11 mouse cellular contexts compared by ENCODE assay signal in the genomic region with DNA sequence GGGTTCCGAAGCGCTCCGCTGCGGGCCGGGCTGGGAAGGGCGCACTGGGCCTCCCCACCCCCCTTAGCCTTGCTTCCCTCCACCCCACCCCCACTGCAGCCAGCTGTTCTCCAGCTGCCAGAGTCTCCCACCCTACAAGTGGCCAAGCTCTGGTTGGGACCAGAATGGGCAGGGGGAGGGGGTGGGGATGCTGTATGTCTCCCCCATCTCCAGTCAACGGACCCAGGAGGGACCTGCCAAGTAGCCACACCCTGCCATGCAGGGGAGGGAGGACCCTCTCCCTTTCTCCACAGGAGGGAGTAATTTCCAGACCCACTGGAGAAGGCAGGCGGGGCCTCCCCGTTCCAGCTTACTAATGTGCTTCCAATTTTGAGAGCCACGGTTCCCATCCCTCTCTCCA. TPM values are rescaled to one million over a fixed set of nuclear protein-coding genes. Genes with fewer than 3 reads are reported as not detected.
DNase-seq lines count a peak whose midpoint lies in the region; ATAC-seq and TF ChIP-seq lines count a peak whose summit lies in the region.
"Had no signal": no experiment of that assay in that cellular context is flagged by ENCODE, and none has a peak within 500 bp of the region (broad histone marks: within the 10 kb centered on the region; RNA-seq: fewer than 3 reads in every experiment).

No protein-coding gene starts in this region.

- 7% methylated on average over 10 of the region's 10 CpGs for WGBS in neural tube, embryonic 12.5 days
- 16% methylated on average over 10 of the region's 10 CpGs for WGBS in neural tube, embryonic 15.5 days
- WGBS in intestine, postnatal 0 days: 21% methylated on average over 10 of the region's 10 CpGs
- WGBS in stomach, embryonic 16.5 days: 5% methylated on average over 10 of the region's 10 CpGs

- peaks cover 56% of the 10 kb centered on the region for H3K4me1 ChIP-seq in neural tube, embryonic 12.5 days
- H3K4me1 ChIP-seq in neural tube, embryonic 15.5 days: peaks cover 49% of the 10 kb centered on the region
- peaks cover 20% of the 10 kb centered on the region for H3K4me1 ChIP-seq in intestine, postnatal 0 days (replicated peaks; ENCODE audit: control insufficient read depth, insufficient read depth, low read length)
- H3K4me1 ChIP-seq in stomach, embryonic 16.5 days (ENCODE audit: control insufficient read depth, insufficient read depth, low read length): peaks cover 76% of the 10 kb centered on the region

- intact Hi-C loops in heart, postnatal 36 days (cut with DNase I): no loop called here

- TF ChIP-seq CTCF in intestine, postnatal 0 days (IDR thresholded peaks at IDR 0.05; ENCODE audit: low read depth): peak; percentile 51

- no peak overlapping the region for H3K27ac ChIP-seq in neural tube, embryonic 12.5 days
- no peak overlapping the region for H3K27ac ChIP-seq in neural tube, embryonic 15.5 days (replicated peaks)
- peak overlapping the region; percentile 73 for H3K27ac ChIP-seq in intestine, postnatal 0 days (ENCODE audit: low read depth, low read length)
- peak overlapping the region; percentile 99 for H3K27ac ChIP-seq in stomach, embryonic 16.5 days (ENCODE audit: low read length)

- no peak overlapping the region for H3K4me3 ChIP-seq in neural tube, embryonic 12.5 days
- no peak overlapping the region for H3K4me3 ChIP-seq in neural tube, embryonic 15.5 days (replicated peaks)
- no peak overlapping the region for H3K4me3 ChIP-seq in intestine, postnatal 0 days (ENCODE audit: low read depth, low read length)
- peak overlapping the region; percentile 34 for H3K4me3 ChIP-seq in stomach, embryonic 16.5 days (replicated peaks; ENCODE audit: low read length)

- H3K27me3 ChIP-seq in neural tube, embryonic 12.5 days (replicated peaks): peaks cover 38% of the 10 kb centered on the region
- peaks cover 17% of the 10 kb centered on the region for H3K27me3 ChIP-seq in neural tube, embryonic 15.5 days (replicated peaks)
- H3K27me3 ChIP-seq in intestine, postnatal 0 days (replicated peaks; ENCODE audit: control insufficient read depth, insufficient read depth, low read length): no peaks in the 10 kb centered on the region
- no peaks in the 10 kb centered on the region for H3K27me3 ChIP-seq in stomach, embryonic 16.5 days (ENCODE audit: control insufficient read depth, insufficient read depth, low read length)

- 0 out of 2 replicates have a peak overlapping the region, but pooled peaks have one; percentile 13 for H3K9ac ChIP-seq in neural tube, embryonic 12.5 days
- no peak overlapping the region for H3K9ac ChIP-seq in neural tube, embryonic 15.5 days (replicated peaks)
- 0 out of 2 replicates have a peak overlapping the region, but pooled peaks have one; percentile 11 for H3K9ac ChIP-seq in intestine, postnatal 0 days (ENCODE audit: low read depth, low read length)
- peak overlapping the region; percentile 71 for H3K9ac ChIP-seq in stomach, embryonic 16.5 days (ENCODE audit: low read length)

- ATAC-seq in neural tube, embryonic 12.5 days (ENCODE audit: low FRiP score, low read depth): no peak
- ATAC-seq in neural tube, embryonic 15.5 days (ENCODE audit: low FRiP score): no peak
- ATAC-seq in intestine, postnatal 0 days: no peak
- peak; percentile 27 for ATAC-seq in stomach, embryonic 16.5 days (ENCODE audit: insufficient read depth, low FRiP score)
- no peak for ATAC-seq in erythroid progenitor cell, adult 5-6 weeks (replicated peaks; ENCODE audit: low FRiP score, poor library complexity, severe bottlenecking)
- no peak for ATAC-seq in megakaryocyte, adult 5-6 weeks (ENCODE audit: poor library complexity, severe bottlenecking)

- H3K36me3 ChIP-seq in neural tube, embryonic 12.5 days: no peaks in the 10 kb centered on the region
- no peaks in the 10 kb centered on the region for H3K36me3 ChIP-seq in neural tube, embryonic 15.5 days
- no peaks in the 10 kb centered on the region for H3K36me3 ChIP-seq in intestine, postnatal 0 days (ENCODE audit: control insufficient read depth, insufficient read depth)
- H3K36me3 ChIP-seq in stomach, embryonic 16.5 days (ENCODE audit: control insufficient read depth, insufficient read depth, low read length): no peaks in the 10 kb centered on the region

- peak; percentile 44 to 59 for DNase-seq in heart, adult 18-20 months
- DNase-seq in heart, postnatal 36 days: no peak
- DNase-seq: cerebellum, postnatal 25 days had no signal

- H3K4me2 ChIP-seq in neural tube, embryonic 12.5 days (replicated peaks): peak overlapping the region; percentile 31
- H3K4me2 ChIP-seq in neural tube, embryonic 15.5 days: no peak overlapping the region; the same call in none of the 2 replicates
- H3K4me2 ChIP-seq in intestine, postnatal 0 days (replicated peaks; ENCODE audit: low read depth): peak overlapping the region; percentile 54
- H3K4me2 ChIP-seq in stomach, embryonic 16.5 days (ENCODE audit: low read depth, low read length): peak overlapping the region; percentile 60

- H3K9me3 ChIP-seq in neural tube, embryonic 12.5 days: no peaks in the 10 kb centered on the region
- H3K9me3 ChIP-seq in neural tube, embryonic 15.5 days (replicated peaks): no peaks in the 10 kb centered on the region
- no peaks in the 10 kb centered on the region for H3K9me3 ChIP-seq in intestine, postnatal 0 days (ENCODE audit: control insufficient read depth)
- H3K9me3 ChIP-seq in stomach, embryonic 16.5 days (replicated peaks; ENCODE audit: control insufficient read depth, low read length): no peaks in the 10 kb centered on the region

RNA-seq across cellular contexts. Expression of a gene that starts 4.7 kb away (rescaled TPM):
- total RNA-seq in heart, adult 18-20 months (2021): 10 to 100 TPM; 12.0 to 13.3 TPM
- total RNA-seq in heart, postnatal 36 days (2021): 10 to 100 TPM; 12.9 to 16.6 TPM
- 3.5 and 4.8 TPM in 2 replicates for polyA plus RNA-seq in neural tube, embryonic 12.5 days (2016; fragmentation: Nextera tagmentation; extraction: Ambion mirVana)
- polyA plus RNA-seq in neural tube, embryonic 15.5 days (2015; fragmentation: Nextera tagmentation; extraction: Ambion mirVana): 1.5 and 3.2 TPM in 2 replicates
- 5.8 and 6.2 TPM in 2 replicates for polyA plus RNA-seq in intestine, postnatal 0 days (2015; fragmentation: Nextera tagmentation; extraction: Ambion mirVana)
- 11.8 and 12.3 TPM in 2 replicates for polyA plus RNA-seq in stomach, embryonic 16.5 days (2015; fragmentation: Nextera tagmentation; extraction: Ambion mirVana)
- total RNA-seq in erythroid progenitor cell, adult 5-6 weeks (2015; ENCODE audit: low replicate concordance): not detected in 2 replicates
- not detected in 2 replicates for total RNA-seq in erythroid progenitor cell, adult 5-6 weeks (2017; ENCODE audit: low replicate concordance)
- total RNA-seq in megakaryocyte, adult 5-6 weeks (2015): not detected in 2 replicates
- total RNA-seq in megakaryocyte, adult 5-6 weeks (2017): not detected in 2 replicates

RNA-seq across cellular contexts. Expression of a gene that starts 17.6 kb away (rescaled TPM):
- total RNA-seq in heart, adult 18-20 months (2021): 100 to 1,000 TPM; 422 to 438 TPM
- total RNA-seq in heart, postnatal 36 days (2021): 100 to 1,000 TPM; 392 TPM
- 341 and 353 TPM in 2 replicates for polyA plus RNA-seq in neural tube, embryonic 12.5 days (2016; fragmentation: Nextera tagmentation; extraction: Ambion mirVana)
- 329 and 387 TPM in 2 replicates for polyA plus RNA-seq in neural tube, embryonic 15.5 days (2015; fragmentation: Nextera tagmentation; extraction: Ambion mirVana)
- 383 and 417 TPM in 2 replicates for polyA plus RNA-seq in intestine, postnatal 0 days (2015; fragmentation: Nextera tagmentation; extraction: Ambion mirVana)
- 538 and 564 TPM in 2 replicates for polyA plus RNA-seq in stomach, embryonic 16.5 days (2015; fragmentation: Nextera tagmentation; extraction: Ambion mirVana)
- total RNA-seq in erythroid progenitor cell, adult 5-6 weeks (2015; ENCODE audit: low replicate concordance): 515 and 750 TPM in 2 replicates
- total RNA-seq in erythroid progenitor cell, adult 5-6 weeks (2017; ENCODE audit: low replicate concordance): 184 and 203 TPM in 2 replicates
- total RNA-seq in megakaryocyte, adult 5-6 weeks (2015): 1,429 and 1,585 TPM in 2 replicates
- 468 and 491 TPM in 2 replicates for total RNA-seq in megakaryocyte, adult 5-6 weeks (2017)

RNA-seq across cellular contexts. Expression of a gene that starts 19.1 kb away (rescaled TPM):
- not detected for total RNA-seq in heart, adult 18-20 months (2021)
- total RNA-seq in heart, postnatal 36 days (2021): not detected
- polyA plus RNA-seq in neural tube, embryonic 12.5 days (2016; fragmentation: Nextera tagmentation; extraction: Ambion mirVana): 3.0 and 5.1 TPM in 2 replicates
- polyA plus RNA-seq in neural tube, embryonic 15.5 days (2015; fragmentation: Nextera tagmentation; extraction: Ambion mirVana): 1.1 and 1.5 TPM in 2 replicates
- polyA plus RNA-seq in intestine, postnatal 0 days (2015; fragmentation: Nextera tagmentation; extraction: Ambion mirVana): 1.2 and 1.4 TPM in 2 replicates
- 4.6 and 5.4 TPM in 2 replicates for polyA plus RNA-seq in stomach, embryonic 16.5 days (2015; fragmentation: Nextera tagmentation; extraction: Ambion mirVana)
- not detected in 2 replicates for total RNA-seq in erythroid progenitor cell, adult 5-6 weeks (2015; ENCODE audit: low replicate concordance)
- not detected in 2 replicates for total RNA-seq in erythroid progenitor cell, adult 5-6 weeks (2017; ENCODE audit: low replicate concordance)
- total RNA-seq in megakaryocyte, adult 5-6 weeks (2015): not detected in 2 replicates
- not detected in 2 replicates for total RNA-seq in megakaryocyte, adult 5-6 weeks (2017)
- total RNA-seq: adrenal gland, adult 18-20 months; liver, adult 2 months had no signal
- polyA plus RNA-seq: liver, adult 2 months had no signal

RNA-seq across cellular contexts. Expression of a gene that starts 32.6 kb away (rescaled TPM):
- 10 to 100 TPM; 10.5 to 12.7 TPM for total RNA-seq in heart, adult 18-20 months (2021)
- 10 to 100 TPM; 10.9 to 17.3 TPM for total RNA-seq in heart, postnatal 36 days (2021)
- polyA plus RNA-seq in neural tube, embryonic 12.5 days (2016; fragmentation: Nextera tagmentation; extraction: Ambion mirVana): 31.0 and 31.2 TPM in 2 replicates
- polyA plus RNA-seq in neural tube, embryonic 15.5 days (2015; fragmentation: Nextera tagmentation; extraction: Ambion mirVana): 26.3 and 30.3 TPM in 2 replicates
- polyA plus RNA-seq in intestine, postnatal 0 days (2015; fragmentation: Nextera tagmentation; extraction: Ambion mirVana): 10.3 and 11.0 TPM in 2 replicates
- polyA plus RNA-seq in stomach, embryonic 16.5 days (2015; fragmentation: Nextera tagmentation; extraction: Ambion mirVana): 19.0 and 20.4 TPM in 2 replicates
- total RNA-seq in erythroid progenitor cell, adult 5-6 weeks (2015; ENCODE audit: low replicate concordance): 9.7 and 10.5 TPM in 2 replicates
- total RNA-seq in erythroid progenitor cell, adult 5-6 weeks (2017; ENCODE audit: low replicate concordance): 0.76 and 9.8 TPM in 2 replicates
- total RNA-seq in megakaryocyte, adult 5-6 weeks (2015): 11.5 and 11.9 TPM in 2 replicates
- 7.5 and 14.3 TPM in 2 replicates for total RNA-seq in megakaryocyte, adult 5-6 weeks (2017)

Comparison
In these comparisons a context has a peak if more than half of its experiments do, and no peak if none do; other contexts are left out.
1. DNase-seq: peak in heart, adult 18-20 months (2 of 2); none in heart, postnatal 36 days (0 of 2).
2. H3K27ac ChIP-seq: peak in intestine, postnatal 0 days (single experiment) and stomach, embryonic 16.5 days (single experiment); none in neural tube, embryonic 12.5 days (single experiment) and neural tube, embryonic 15.5 days (single experiment).
3. RNA of a gene that starts 4.7 kb away (total RNA-seq): 12.9 to 16.6 TPM in heart, postnatal 36 days and 12.0 to 13.3 TPM in heart, adult 18-20 months; not detected in erythroid progenitor cell, adult 5-6 weeks and not detected in megakaryocyte, adult 5-6 weeks; every median in the first group is over 10 times any median in the second.